Mouse (Mus musculus): ENCODE results near the gene Mrfap1. TPM values are rescaled to one million over a fixed set of nuclear protein-coding genes. Genes with fewer than 3 reads are reported as not detected.

Gene Mrfap1
- total and polyA plus RNA-seq, 3 experiments: 211 to 317 (median 312) TPM

DNA sequence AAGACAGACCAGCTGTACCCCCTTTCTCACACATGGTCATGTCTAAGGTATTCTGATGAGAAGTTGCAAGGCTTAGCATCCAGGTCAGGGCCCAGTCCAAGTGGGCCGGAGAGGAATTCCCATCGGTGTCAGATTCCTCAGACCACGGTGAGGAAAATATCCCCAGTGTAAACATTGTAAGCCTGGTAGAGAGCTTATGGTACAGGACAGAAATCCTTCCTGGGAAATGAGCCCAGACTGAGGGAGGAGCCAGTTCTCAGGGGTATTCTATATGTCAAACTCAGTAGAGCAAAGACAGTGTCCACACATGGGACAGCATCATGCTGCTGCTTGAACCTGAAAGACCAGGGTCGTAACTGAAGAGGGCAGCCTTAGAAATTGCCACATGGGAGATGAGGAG is 36.7 kb downstream of the Mrfap1 start:
- Histone ChIP-seq H3K27ac (ENCODE audit: insufficient read depth, low read depth) (no peak overlapping the region), H3K4me3 (replicated peaks in 1 of 3; ENCODE audit: low read depth in 2 of 3, low read length in 2 of 3, poor library complexity in 1 of 3) (no peak overlapping the region), H3K9ac (ENCODE audit: insufficient read depth, low read depth) (no peak overlapping the region), H3K4me2 (ENCODE audit: insufficient read depth, low read depth, poor library complexity, severe bottlenecking) (no peak overlapping the region), H3K36me3 (replicated peaks in 1 of 2; ENCODE audit: control insufficient read depth in 1 of 2, insufficient read depth in 1 of 2, low read length in 1 of 2) (no peaks in the 10 kb centered on the region), H3K27me3 (replicated peaks) (peaks cover 19% of the 10 kb centered on the region), H3K79me2 (replicated peaks; ENCODE audit: control insufficient read depth, extremely low read depth, insufficient read depth, poor library complexity, severe bottlenecking) (no peaks in the 10 kb centered on the region), H3K9me3 (replicated peaks; ENCODE audit: low read length) (peaks cover 18% of the 10 kb centered on the region), H3K4me1 (ENCODE audit: control insufficient read depth in 1 of 2, insufficient read depth in 2 of 2) (peaks cover 5 to 15% of the 10 kb centered on the region in 2 experiments; a peak in 3 of 4 replicates)
- TF ChIP-seq ZMIZ1 (IDR thresholded peaks at IDR 0.05; ENCODE audit: low read depth, low read length): no peak
- DNase-seq (ENCODE audit: extremely low read depth): no peak
- dilution Hi-C loops (cut with MboI; ENCODE audit: extremely low pct_ligation_motif_present, extremely low pct_unique_long_range_greater_than_20kb, low sequenced_read_pairs): no loop called here
- in situ Hi-C loops (cut with MboI; ENCODE audit: low pct_ligation_motif_present, low pct_unique_long_range_greater_than_20kb, low sequenced_read_pairs): loop anchor here (5.0 kb wide), 1 partner anchor 47 kb away; no protein-coding TSS in a partner anchor

DNA sequence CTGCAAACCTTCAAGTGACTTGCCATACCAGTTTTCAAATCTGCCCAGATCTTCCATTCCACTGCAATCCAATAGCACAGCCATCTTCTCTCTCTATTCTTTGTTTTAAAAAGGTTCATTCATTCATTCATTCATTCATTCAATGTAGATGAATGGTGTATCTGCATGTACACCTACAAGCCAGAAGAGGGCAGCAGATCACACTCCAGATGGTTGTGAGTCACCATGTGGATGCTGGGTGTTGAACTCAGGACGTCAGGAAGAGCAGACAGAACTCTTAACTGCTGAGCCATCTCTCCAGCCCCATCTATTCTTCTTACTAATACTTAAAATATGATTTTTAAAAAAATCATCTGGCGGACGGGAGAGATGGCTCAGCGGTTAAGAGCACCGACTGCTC is 39.5 kb downstream of the Mrfap1 start:
- no peak overlapping the region for H3K27ac ChIP-seq (ENCODE audit: insufficient read depth, low read depth)
- dilution Hi-C loops (cut with MboI; ENCODE audit: extremely low pct_ligation_motif_present, extremely low pct_unique_long_range_greater_than_20kb, low sequenced_read_pairs) (no loop called here), in situ Hi-C loops (cut with MboI; ENCODE audit: low pct_ligation_motif_present, low pct_unique_long_range_greater_than_20kb, low sequenced_read_pairs) (loop anchor here (5.0 kb wide), 1 partner anchor 50 kb away; no protein-coding TSS in a partner anchor)
- peaks cover 7 to 12% of the 10 kb centered on the region in 2 experiments for H3K4me1 ChIP-seq (ENCODE audit: control insufficient read depth in 1 of 2, insufficient read depth in 2 of 2)
- no peaks in the 10 kb centered on the region for H3K9me3 ChIP-seq (replicated peaks; ENCODE audit: low read length)
- no peak overlapping the region for H3K4me2 ChIP-seq (ENCODE audit: insufficient read depth, low read depth, poor library complexity, severe bottlenecking)
- H3K36me3 ChIP-seq (replicated peaks in 1 of 2; ENCODE audit: control insufficient read depth in 1 of 2, insufficient read depth in 1 of 2, low read length in 1 of 2): no peaks in the 10 kb centered on the region
- no peaks in the 10 kb centered on the region for H3K79me2 ChIP-seq (replicated peaks; ENCODE audit: control insufficient read depth, extremely low read depth, insufficient read depth, poor library complexity, severe bottlenecking)
- no peak for TF ChIP-seq USF2 (conservative IDR thresholded peaks at IDR 0.05; ENCODE audit: low read depth, low read length)
- TF ChIP-seq MYC (IDR thresholded peaks at IDR 0.05; ENCODE audit: low read depth, low read length): peak; percentile 86
- no peak for TF ChIP-seq IRF4 (IDR thresholded peaks at IDR 0.05; ENCODE audit: low read depth, low read length)
- TF ChIP-seq JUND (conservative IDR thresholded peaks at IDR 0.05; ENCODE audit: low read depth, low read length): peak; percentile 59
- no peak for TF ChIP-seq RCOR1 (conservative IDR thresholded peaks at IDR 0.05; ENCODE audit: low read depth, low read length)
- no peak for TF ChIP-seq TCF12 (IDR thresholded peaks at IDR 0.05; ENCODE audit: low read depth, low read length)
- no peak for TF ChIP-seq ZNF384 (IDR thresholded peaks at IDR 0.05; ENCODE audit: low read depth, low read length)
- peak; percentile 45 for TF ChIP-seq SMC3 (IDR thresholded peaks at IDR 0.05; ENCODE audit: low read depth, low read length)
- no peak for TF ChIP-seq NRF1 (IDR thresholded peaks at IDR 0.05; ENCODE audit: low read depth, low read length)
- no peak for TF ChIP-seq E2F4 (IDR thresholded peaks at IDR 0.05; ENCODE audit: insufficient replicate concordance, low read depth, low read length)
- no peak for TF ChIP-seq JUN (IDR thresholded peaks at IDR 0.05; ENCODE audit: insufficient read depth, low read depth, low read length)
- TF ChIP-seq ETS1 (conservative IDR thresholded peaks at IDR 0.05; ENCODE audit: low read depth, low read length): no peak
- TF ChIP-seq ZKSCAN1 (IDR thresholded peaks at IDR 0.05; ENCODE audit: borderline replicate concordance, low read depth, low read length): no peak
- no peak for TF ChIP-seq NELFE (IDR thresholded peaks at IDR 0.05; ENCODE audit: low read depth, low read length)
- TF ChIP-seq PAX5 (IDR thresholded peaks at IDR 0.05; ENCODE audit: low read length): no peak
- no peak for TF ChIP-seq BHLHE40 (IDR thresholded peaks at IDR 0.05; ENCODE audit: low read depth, low read length)
- no peak for TF ChIP-seq MAFK (IDR thresholded peaks at IDR 0.05; ENCODE audit: insufficient replicate concordance, low read length)
- TF ChIP-seq KAT2A (IDR thresholded peaks at IDR 0.05; ENCODE audit: insufficient replicate concordance, low read length): no peak
- TF ChIP-seq HCFC1 (IDR thresholded peaks at IDR 0.05; ENCODE audit: low read depth, low read length): no peak
- no peak for TF ChIP-seq MEF2A (IDR thresholded peaks at IDR 0.05; ENCODE audit: borderline replicate concordance, low read depth, low read length)
- no peak for TF ChIP-seq POLR2AphosphoS2 (IDR thresholded peaks at IDR 0.05; ENCODE audit: low read depth, low read length)
- no peak for TF ChIP-seq USF1 (IDR thresholded peaks at IDR 0.05; ENCODE audit: low read depth, low read length)
- TF ChIP-seq ELF1 (IDR thresholded peaks at IDR 0.05; ENCODE audit: low read depth, low read length): no peak
- peak; percentile 58 to 66; a peak in 3 of 4 replicates for TF ChIP-seq CTCF (conservative IDR thresholded peaks at IDR 0.05 in 1 of 2, IDR thresholded peaks at IDR 0.05 in 1 of 2; ENCODE audit: low read depth in 2 of 2, low read length in 2 of 2)
- TF ChIP-seq CHD2 (IDR thresholded peaks at IDR 0.05; ENCODE audit: low read length): no peak
- TF ChIP-seq UBTF (IDR thresholded peaks at IDR 0.05; ENCODE audit: low read depth, low read length): no peak
- no peak for TF ChIP-seq MAX (IDR thresholded peaks at IDR 0.05; ENCODE audit: low read length)
- peak; percentile 57 for TF ChIP-seq RAD21 (IDR thresholded peaks at IDR 0.05; ENCODE audit: low read depth, low read length)
- no peak for TF ChIP-seq TBP (conservative IDR thresholded peaks at IDR 0.05; ENCODE audit: low read depth, low read length)
- no peak for TF ChIP-seq MAZ (IDR thresholded peaks at IDR 0.05; ENCODE audit: low read depth, low read length)
- no peak for TF ChIP-seq CHD1 (IDR thresholded peaks at IDR 0.05; ENCODE audit: low read depth, low read length)
- TF ChIP-seq ZMIZ1 (IDR thresholded peaks at IDR 0.05; ENCODE audit: low read depth, low read length): no peak
- peak; percentile 52 for DNase-seq (ENCODE audit: extremely low read depth)
- H3K9ac ChIP-seq (ENCODE audit: insufficient read depth, low read depth): no peak overlapping the region
- no peak overlapping the region for H3K4me3 ChIP-seq (replicated peaks in 1 of 3; ENCODE audit: low read depth in 2 of 3, low read length in 2 of 3, poor library complexity in 1 of 3)
- peaks cover 9% of the 10 kb centered on the region for H3K27me3 ChIP-seq (replicated peaks)

Measured in CH12.LX (cell line).